Mouse (Mus musculus): Measurements from ENCODE around the gene Tbc1d2.
"Not testable (repeated sequence)": the region's sequence is repeated elsewhere in the genome, so short reads cannot be mapped to it uniquely, and the experiment has no call there.

The Tbc1d2 gene

DNA sequence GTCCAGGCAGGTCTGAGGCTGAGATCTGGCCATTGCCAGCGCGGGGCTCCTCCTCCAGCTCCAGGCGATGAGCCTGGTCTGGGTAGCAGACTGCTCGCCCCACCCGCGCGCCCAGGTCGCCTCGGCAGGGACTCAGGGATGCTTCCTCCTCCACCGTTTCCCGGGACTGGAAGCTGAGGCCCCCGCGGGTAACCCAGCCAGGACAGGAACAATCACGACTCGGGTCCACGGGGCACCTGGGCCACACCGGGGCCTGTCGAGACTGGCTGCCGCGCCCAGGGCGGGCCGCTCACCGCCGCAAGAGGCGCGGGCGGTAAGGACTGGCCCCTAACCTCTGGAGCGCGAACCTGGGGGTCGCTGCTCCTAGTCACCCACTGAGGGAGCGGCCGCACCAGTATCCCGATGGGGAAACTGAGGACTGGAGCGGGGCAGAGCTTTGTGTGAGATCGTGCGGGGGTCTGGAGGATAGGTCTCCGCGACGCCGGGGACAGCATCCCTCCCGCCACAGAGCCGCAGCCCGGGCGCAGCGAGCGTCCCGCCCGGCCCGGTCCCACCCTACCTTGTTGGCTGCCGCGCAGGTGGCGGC lies 48.7 kb downstream of the Tbc1d2 start:
- no peak for DNase-seq (ENCODE audit: low spot score)

- no peak for DNase-seq (ENCODE audit: low spot score)
Observed at GRCm38 (mm10) chr4:46600473-46601257, 49.3 kb downstream of the Tbc1d2 start.

DNA sequence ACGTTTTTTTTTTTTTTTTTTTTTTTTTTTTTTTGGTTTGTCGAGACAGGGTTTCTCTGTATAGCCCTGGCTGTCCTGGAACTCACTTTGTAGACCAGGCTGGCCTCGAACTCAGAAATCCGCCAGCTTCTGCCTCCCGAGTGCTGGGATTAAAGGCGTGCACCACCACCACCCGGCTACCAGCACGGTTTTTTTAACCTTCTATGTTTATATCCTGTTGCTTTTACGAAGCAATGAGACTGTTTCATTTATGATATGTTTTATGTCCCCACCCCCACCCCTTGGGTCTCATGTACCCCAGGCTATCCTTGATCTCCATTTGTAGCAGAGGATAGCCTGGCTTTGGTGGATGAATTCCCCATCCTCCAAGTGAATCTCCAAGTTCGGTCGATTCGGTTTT lies 50.4 kb downstream of the Tbc1d2 start:
- not testable (repeated sequence) for DNase-seq (ENCODE audit: low spot score)

- no peak for DNase-seq (ENCODE audit: low spot score)
Observed at GRCm38 (mm10) chr4:46598981-46599380, 51.0 kb downstream of the Tbc1d2 start.

DNA sequence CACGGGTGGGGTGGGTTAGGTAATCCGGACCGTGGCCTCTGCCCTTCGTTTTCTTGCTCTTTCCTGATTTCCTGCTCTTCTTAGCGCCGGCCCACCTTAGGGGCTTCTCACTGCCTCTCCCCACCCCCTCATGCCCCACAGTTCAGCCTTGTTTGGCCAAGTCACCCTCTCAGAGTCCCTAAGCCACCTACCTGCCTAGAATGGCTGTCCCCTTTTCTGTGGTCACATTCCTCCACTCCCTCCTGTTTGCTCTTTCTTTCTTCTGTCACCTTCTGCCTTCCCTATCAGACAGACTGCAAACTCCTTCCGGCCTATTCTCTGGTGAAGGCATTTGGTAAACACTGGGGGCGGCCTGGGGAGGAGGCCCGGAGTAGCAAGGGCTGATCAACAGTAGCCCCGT lies 51.9 kb downstream of the Tbc1d2 start:
- DNase-seq (ENCODE audit: low spot score): no peak

- no peak for DNase-seq (ENCODE audit: low spot score)
Observed at GRCm38 (mm10) chr4:46597286-46597961, 52.6 kb downstream of the Tbc1d2 start.

DNA sequence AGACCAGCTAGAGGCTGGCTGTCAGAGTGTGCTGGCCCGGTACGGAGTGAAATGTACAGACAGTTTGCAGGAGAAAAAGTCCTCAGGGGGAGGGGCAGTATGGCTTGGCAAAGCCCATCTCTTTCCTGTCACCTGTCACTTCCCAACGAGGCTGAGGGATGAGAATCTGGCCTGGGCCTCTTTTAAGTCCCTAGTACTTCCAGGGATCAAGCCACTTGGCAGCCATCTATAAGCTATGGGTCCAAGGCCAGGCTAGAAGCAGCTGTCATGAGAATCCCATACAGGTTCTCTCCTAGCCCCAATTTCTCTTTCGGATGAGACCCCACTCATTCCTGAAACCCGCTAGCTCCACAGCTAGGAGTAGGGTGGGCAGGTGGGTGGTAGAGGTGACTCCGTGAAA lies 53.6 kb downstream of the Tbc1d2 start:
- DNase-seq (ENCODE audit: low spot score): no peak

GRCm38 (mm10) chr4:46594131-46594530 lies 55.9 kb downstream of the Tbc1d2 start:
- no peak for DNase-seq (ENCODE audit: low spot score)

DNA sequence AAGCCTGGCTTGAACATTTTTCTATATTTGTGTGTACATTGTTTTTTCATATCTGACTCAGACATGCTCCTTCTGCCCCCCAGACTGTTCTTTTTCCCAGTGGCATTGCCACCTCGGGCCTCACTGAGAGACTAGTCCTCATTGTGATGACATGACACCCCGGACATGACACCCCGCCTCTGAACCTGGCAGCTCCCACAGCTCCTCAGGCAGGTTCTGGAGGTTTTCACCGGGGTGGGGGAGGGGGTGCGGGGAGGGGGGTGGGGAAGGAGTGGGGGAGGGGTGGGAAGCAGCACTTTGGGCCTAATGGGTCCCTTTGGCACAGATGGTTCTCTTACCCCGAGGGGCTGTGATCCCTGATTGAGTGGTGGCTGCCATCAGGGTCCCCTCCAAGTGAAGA lies 56.5 kb downstream of the Tbc1d2 start:
- no peak for DNase-seq (ENCODE audit: low spot score)

DNA sequence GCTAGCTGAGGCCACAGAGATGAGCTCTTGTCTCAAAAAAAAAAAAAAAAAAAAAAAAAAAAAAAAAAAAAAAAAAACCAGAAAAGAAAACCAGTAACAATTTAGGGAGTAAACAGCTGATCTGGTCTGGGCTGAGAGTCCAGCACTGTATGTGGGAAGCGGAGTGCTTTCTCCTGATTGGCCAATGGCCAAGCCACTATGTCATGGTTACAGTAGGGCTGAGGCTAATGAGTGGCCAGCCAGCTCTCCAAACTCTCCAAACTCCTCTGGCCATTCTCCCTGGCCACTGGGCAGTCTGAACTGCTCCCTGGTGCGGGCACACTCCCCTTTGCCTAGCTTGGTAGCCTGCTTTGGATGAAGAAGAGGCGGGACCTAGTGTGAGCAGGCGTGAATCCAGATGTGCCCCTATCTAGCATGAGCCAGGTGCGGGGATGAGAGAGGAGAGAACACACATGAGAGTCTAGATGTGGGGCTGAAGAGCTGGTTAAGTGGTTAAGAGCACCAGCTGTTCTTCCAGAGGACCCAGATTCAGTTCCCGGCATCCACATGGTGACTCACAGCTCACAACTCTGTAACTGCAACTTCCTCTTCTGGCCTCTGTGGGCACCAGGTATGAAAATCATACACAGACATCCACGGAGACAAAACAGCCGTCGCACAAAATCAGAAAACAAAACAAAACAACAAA lies 58.0 kb downstream of the Tbc1d2 start:
- DNase-seq (ENCODE audit: low spot score): peak; percentile 46

DNA sequence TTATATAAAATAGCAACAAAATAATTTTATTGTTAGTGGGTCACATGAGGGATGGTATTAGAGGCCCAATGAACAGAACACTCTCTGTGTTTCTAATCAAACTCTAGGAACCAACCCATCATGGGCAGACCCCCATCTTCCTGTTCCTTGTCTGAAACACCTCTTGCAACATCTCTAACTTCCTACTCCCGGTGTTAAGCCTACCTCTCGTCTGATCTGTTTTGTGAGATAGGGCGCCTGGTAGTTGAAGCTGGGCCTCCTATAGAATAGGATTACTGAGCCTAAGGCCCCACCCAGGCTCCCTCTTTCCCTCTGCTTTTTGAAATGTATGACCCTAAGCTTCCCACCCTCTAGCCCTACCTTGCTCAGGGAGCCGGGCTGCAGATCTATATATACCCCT lies 59.2 kb downstream of the Tbc1d2 start:
- DNase-seq (ENCODE audit: low spot score): no peak

GRCm38 (mm10) chr4:46589946-46590684 lies 59.9 kb downstream of the Tbc1d2 start:
- no peak for DNase-seq (ENCODE audit: low spot score)

GRCm38 (mm10) chr4:46589151-46589550 lies 60.9 kb downstream of the Tbc1d2 start:
- no peak for DNase-seq (ENCODE audit: low spot score)

GRCm38 (mm10) chr4:46586473-46586872 lies 63.5 kb downstream of the Tbc1d2 start:
- no peak for DNase-seq (ENCODE audit: low spot score)

DNA sequence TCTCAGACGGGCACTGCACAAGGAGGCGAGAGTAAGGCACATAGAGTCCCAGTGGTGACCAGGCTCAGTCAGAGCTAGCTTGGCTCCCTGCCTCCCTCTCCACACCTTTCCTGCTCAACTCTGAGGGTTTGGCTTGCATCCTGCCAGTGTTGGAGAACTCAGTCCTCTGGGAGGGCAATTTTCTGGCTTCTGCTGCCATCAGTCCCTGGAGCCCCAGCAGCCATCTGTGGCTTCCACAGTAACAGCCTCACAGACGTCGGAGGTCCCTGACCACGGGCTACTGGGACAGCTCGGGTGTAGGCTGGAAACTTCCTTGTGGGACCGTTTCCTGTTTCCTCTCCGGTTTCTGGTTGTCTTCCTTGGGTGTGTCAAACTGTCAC lies 64.2 kb downstream of the Tbc1d2 start:
- DNase-seq (ENCODE audit: low spot score): no peak

DNA sequence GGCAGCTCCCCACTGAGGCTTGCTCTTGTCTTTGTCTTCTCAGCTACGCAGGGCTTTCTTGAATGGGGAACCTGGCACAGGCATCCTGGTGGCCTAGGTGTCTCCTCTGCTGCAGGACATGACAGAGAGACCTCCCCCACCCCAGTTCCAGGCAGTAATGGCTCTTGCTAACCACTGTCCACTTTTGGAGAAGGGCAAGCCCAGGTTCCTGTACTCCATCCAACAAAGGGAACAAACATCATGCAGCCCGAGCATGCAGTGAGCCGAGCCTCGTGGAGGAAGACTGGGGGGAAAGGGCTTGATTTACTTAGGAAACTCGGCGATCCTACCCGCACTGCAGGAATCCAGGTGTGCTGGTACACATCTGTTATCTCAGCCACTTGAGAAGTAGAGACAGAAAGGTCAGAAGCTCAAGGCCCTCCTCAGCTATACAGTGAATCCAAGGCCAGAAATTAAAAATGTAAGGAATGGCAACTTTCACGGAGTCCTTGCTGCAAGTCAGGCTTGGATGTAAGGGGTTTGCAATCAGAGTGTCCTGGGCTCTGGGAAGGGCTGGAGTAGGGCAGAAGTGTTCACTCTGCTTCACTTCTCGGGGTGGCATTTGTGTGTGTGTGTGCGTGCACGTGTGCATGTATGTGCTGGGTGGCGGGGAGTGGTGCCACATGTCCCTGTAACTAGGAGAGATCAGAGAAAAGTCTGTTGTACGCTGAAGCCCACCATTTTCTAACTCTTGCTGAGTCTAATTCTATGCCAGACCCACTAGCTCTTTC lies 64.8 kb downstream of the Tbc1d2 start:
- no peak for DNase-seq (ENCODE audit: low spot score)

- DNase-seq (ENCODE audit: low spot score): not testable (repeated sequence)
Observed at GRCm38 (mm10) chr4:46584536-46584935, 65.5 kb downstream of the Tbc1d2 start.

GRCm38 (mm10) chr4:46584084-46584483 lies 65.9 kb downstream of the Tbc1d2 start:
- DNase-seq (ENCODE audit: low spot score): not testable (repeated sequence)

- DNase-seq (ENCODE audit: low spot score): not testable (repeated sequence)
Observed at GRCm38 (mm10) chr4:46582024-46582423, 68.0 kb downstream of the Tbc1d2 start.

DNA sequence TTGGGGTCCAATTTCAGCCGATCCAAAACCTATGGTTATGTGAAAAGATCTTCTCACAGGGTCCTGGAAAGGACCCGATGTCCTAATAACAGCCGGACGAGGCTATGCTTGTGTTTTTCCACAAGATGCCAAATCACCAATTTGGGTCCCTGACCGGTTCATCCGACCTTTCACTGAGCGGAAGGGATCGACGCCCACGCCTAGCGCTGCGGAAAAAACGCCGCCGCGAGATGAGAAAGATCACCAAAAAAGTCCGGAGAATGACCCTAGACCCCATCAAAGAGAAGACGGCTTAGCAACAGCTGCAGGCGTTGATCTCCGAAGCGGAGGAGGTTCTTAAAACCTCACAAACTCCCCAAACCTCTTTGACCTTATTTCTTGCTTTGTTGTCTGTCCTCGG lies 68.4 kb downstream of the Tbc1d2 start:
- DNase-seq (ENCODE audit: low spot score): not testable (repeated sequence)

GRCm38 (mm10) chr4:46580799-46581243 lies 69.2 kb downstream of the Tbc1d2 start:
- DNase-seq (ENCODE audit: low spot score): not testable (repeated sequence)
